ENCODE assay signal across 16 mouse cellular contexts in genomic region chr13:98306852-98307475, GRCm38 (mm10). TPM values are rescaled to one million over a fixed set of nuclear protein-coding genes. Genes with fewer than 3 reads are reported as not detected.
A peak's percentile ranks its signal among the peaks of the same experiment; 100 is the strongest.
DNase-seq lines count a peak whose midpoint lies in the region; ATAC-seq and TF ChIP-seq lines count a peak whose summit lies in the region.
"Had no signal": no experiment of that assay in that cellular context is flagged by ENCODE, and none has a peak within 500 bp of the region (broad histone marks: within the 10 kb centered on the region; RNA-seq: fewer than 3 reads in every experiment).

No protein-coding gene starts in this region.

- 46% methylated on average over 14 of the region's 14 CpGs for WGBS in hindbrain, embryonic 16.5 days
- 59% methylated on average over 14 of the region's 14 CpGs for WGBS in hindbrain, embryonic 10.5 days
- WGBS in midbrain, embryonic 12.5 days: 57% methylated on average over 14 of the region's 14 CpGs
- 42% methylated on average over 14 of the region's 14 CpGs for WGBS in midbrain, postnatal 0 days
- 56% methylated on average over 14 of the region's 14 CpGs for WGBS in midbrain, embryonic 15.5 days

- H3K4me2 ChIP-seq in hindbrain, embryonic 16.5 days (ENCODE audit: low read length): no peak overlapping the region
- H3K4me2 ChIP-seq in midbrain, embryonic 12.5 days (replicated peaks): no peak overlapping the region
- no peak overlapping the region for H3K4me2 ChIP-seq in midbrain, postnatal 0 days (ENCODE audit: low read depth, low read length, poor library complexity, severe bottlenecking)
- H3K4me2 ChIP-seq in midbrain, embryonic 15.5 days: no peak overlapping the region
- H3K4me2 ChIP-seq: heart, embryonic 15.5 days; limb, embryonic 13.5 days had no signal

- peaks cover 25% of the 10 kb centered on the region for H3K36me3 ChIP-seq in hindbrain, embryonic 16.5 days (ENCODE audit: control insufficient read depth, insufficient read depth, low read length)
- peaks cover 48% of the 10 kb centered on the region for H3K36me3 ChIP-seq in hindbrain, embryonic 10.5 days
- peaks cover 41% of the 10 kb centered on the region for H3K36me3 ChIP-seq in midbrain, embryonic 12.5 days
- H3K36me3 ChIP-seq in midbrain, postnatal 0 days (ENCODE audit: insufficient read depth, low read length): peaks cover 16% of the 10 kb centered on the region
- H3K36me3 ChIP-seq in midbrain, embryonic 15.5 days (replicated peaks): peaks cover 23% of the 10 kb centered on the region

- H3K9ac ChIP-seq in hindbrain, embryonic 16.5 days (ENCODE audit: low read depth, low read length): no peak overlapping the region
- no peak overlapping the region for H3K9ac ChIP-seq in midbrain, embryonic 12.5 days (replicated peaks)
- H3K9ac ChIP-seq in midbrain, postnatal 0 days (replicated peaks; ENCODE audit: low read length, poor library complexity, severe bottlenecking): no peak overlapping the region
- H3K9ac ChIP-seq in midbrain, embryonic 15.5 days: no peak overlapping the region
- H3K9ac ChIP-seq: heart, embryonic 15.5 days; limb, embryonic 13.5 days had no signal

- no peaks in the 10 kb centered on the region for H3K27me3 ChIP-seq in hindbrain, embryonic 16.5 days (replicated peaks; ENCODE audit: control insufficient read depth, insufficient read depth, low read length)
- no peaks in the 10 kb centered on the region for H3K27me3 ChIP-seq in hindbrain, embryonic 10.5 days (ENCODE audit: insufficient read depth, poor library complexity, severe bottlenecking)
- no peaks in the 10 kb centered on the region for H3K27me3 ChIP-seq in midbrain, embryonic 12.5 days
- H3K27me3 ChIP-seq in midbrain, postnatal 0 days (ENCODE audit: insufficient read depth, low read length): no peaks in the 10 kb centered on the region
- no peaks in the 10 kb centered on the region for H3K27me3 ChIP-seq in midbrain, embryonic 15.5 days (replicated peaks)
- H3K27me3 ChIP-seq: heart, embryonic 15.5 days; limb, embryonic 13.5 days had no signal

- H3K27ac ChIP-seq in hindbrain, embryonic 16.5 days (ENCODE audit: low read depth, low read length): peak overlapping the region; percentile 13; the same call in 1 of the 2 replicates
- no peak overlapping the region for H3K27ac ChIP-seq in hindbrain, embryonic 10.5 days
- peak overlapping the region; percentile 35 for H3K27ac ChIP-seq in midbrain, embryonic 12.5 days (replicated peaks)
- H3K27ac ChIP-seq in midbrain, postnatal 0 days (ENCODE audit: low read depth, low read length): no peak overlapping the region
- H3K27ac ChIP-seq in midbrain, embryonic 15.5 days: 0 out of 2 replicates have a peak overlapping the region, but pooled peaks have one; percentile 14
- H3K27ac ChIP-seq: heart, embryonic 15.5 days; limb, embryonic 13.5 days; macrophage had no signal

- no peaks in the 10 kb centered on the region for H3K9me3 ChIP-seq in hindbrain, embryonic 16.5 days (ENCODE audit: control insufficient read depth, low read length)
- H3K9me3 ChIP-seq in hindbrain, embryonic 10.5 days: no peaks in the 10 kb centered on the region
- no peaks in the 10 kb centered on the region for H3K9me3 ChIP-seq in midbrain, embryonic 12.5 days
- no peaks in the 10 kb centered on the region for H3K9me3 ChIP-seq in midbrain, postnatal 0 days (ENCODE audit: low read length)
- H3K9me3 ChIP-seq in midbrain, embryonic 15.5 days: no peaks in the 10 kb centered on the region
- H3K9me3 ChIP-seq: heart, embryonic 15.5 days; limb, embryonic 13.5 days had no signal

- DNase-seq in embryo, embryonic 10 days (ENCODE audit: low spot score): peak; percentile 19
- no peak for DNase-seq in embryo, embryonic 9.5 days (ENCODE audit: extremely low spot score)
- no peak for DNase-seq in hindbrain, embryonic 10.5 days (ENCODE audit: low spot score)
- no peak for DNase-seq in midbrain, postnatal 0 days (ENCODE audit: low spot score)
- DNase-seq in kidney, postnatal 36 days: no peak
- DNase-seq: right cerebral cortex, postnatal 14 days had no signal

- no peaks in the 10 kb centered on the region for H3K4me1 ChIP-seq in hindbrain, embryonic 16.5 days (ENCODE audit: control insufficient read depth, insufficient read depth, low read depth, low read length)
- no peaks in the 10 kb centered on the region for H3K4me1 ChIP-seq in hindbrain, embryonic 10.5 days (replicated peaks)
- peaks cover 9% of the 10 kb centered on the region; the same call in 1 of the 2 replicates for H3K4me1 ChIP-seq in midbrain, embryonic 12.5 days
- no peaks in the 10 kb centered on the region for H3K4me1 ChIP-seq in midbrain, postnatal 0 days (ENCODE audit: insufficient read depth, low read length)
- H3K4me1 ChIP-seq in midbrain, embryonic 15.5 days: peaks cover 4% of the 10 kb centered on the region; the same call in 1 of the 2 replicates

- H3K4me3 ChIP-seq in hindbrain, embryonic 16.5 days (ENCODE audit: low read length): no peak overlapping the region
- no peak overlapping the region for H3K4me3 ChIP-seq in hindbrain, embryonic 10.5 days
- H3K4me3 ChIP-seq in midbrain, embryonic 12.5 days: no peak overlapping the region
- no peak overlapping the region for H3K4me3 ChIP-seq in midbrain, postnatal 0 days (ENCODE audit: low read depth, low read length)
- no peak overlapping the region for H3K4me3 ChIP-seq in midbrain, embryonic 15.5 days
- H3K4me3 ChIP-seq: heart, embryonic 15.5 days; limb, embryonic 13.5 days had no signal

- TF ChIP-seq CTCF in midbrain, postnatal 0 days (IDR thresholded peaks at IDR 0.05): no peak

- no peak for ATAC-seq in hindbrain, embryonic 16.5 days
- no peak for ATAC-seq in midbrain, embryonic 12.5 days (ENCODE audit: low FRiP score, low read depth)
- no peak for ATAC-seq in midbrain, postnatal 0 days (ENCODE audit: low FRiP score)
- ATAC-seq in midbrain, embryonic 15.5 days (replicated peaks): peak; percentile 29; the same call in 1 of the 2 replicates
- ATAC-seq: intestine, postnatal 0 days had no signal

RNA-seq across cellular contexts. Expression of gene Btf3, which starts 9.8 kb away (rescaled TPM):
- 428 and 449 TPM in 2 replicates for polyA plus RNA-seq in hindbrain, embryonic 16.5 days (2015; fragmentation: Nextera tagmentation; extraction: Ambion mirVana)
- 664 and 711 TPM in 2 replicates for polyA plus RNA-seq in hindbrain, embryonic 10.5 days (2016; fragmentation: Nextera tagmentation; extraction: Ambion mirVana)
- 628 and 633 TPM in 2 replicates for polyA plus RNA-seq in midbrain, embryonic 12.5 days (2016; fragmentation: Nextera tagmentation; extraction: Ambion mirVana)
- total RNA-seq in midbrain, postnatal 0 days (2014; rRNA removed): 269 and 303 TPM in 2 replicates
- polyA plus RNA-seq in midbrain, postnatal 0 days (2015; fragmentation: Nextera tagmentation; extraction: Ambion mirVana): 441 and 472 TPM in 2 replicates
- polyA plus RNA-seq in midbrain, embryonic 15.5 days (2015; fragmentation: Nextera tagmentation; extraction: Ambion mirVana): 426 and 445 TPM in 2 replicates

RNA-seq across cellular contexts. Expression of gene Gm21976, which starts 27.3 kb away (rescaled TPM):
- 0.32 TPM in 1 of 2 replicates, not detected in the other for polyA plus RNA-seq in hindbrain, embryonic 16.5 days (2015; fragmentation: Nextera tagmentation; extraction: Ambion mirVana)
- not detected in 2 replicates for polyA plus RNA-seq in hindbrain, embryonic 10.5 days (2016; fragmentation: Nextera tagmentation; extraction: Ambion mirVana)
- polyA plus RNA-seq in midbrain, embryonic 12.5 days (2016; fragmentation: Nextera tagmentation; extraction: Ambion mirVana): not detected in 2 replicates
- 3.0 TPM in 1 of 2 replicates, not detected in the other for total RNA-seq in midbrain, postnatal 0 days (2014; rRNA removed)
- not detected in 2 replicates for polyA plus RNA-seq in midbrain, postnatal 0 days (2015; fragmentation: Nextera tagmentation; extraction: Ambion mirVana)
- not detected in 2 replicates for polyA plus RNA-seq in midbrain, embryonic 15.5 days (2015; fragmentation: Nextera tagmentation; extraction: Ambion mirVana)
- total RNA-seq: common myeloid progenitor, adult 5-6 weeks; layer of hippocampus, adult 18-20 months had no signal
- polyA plus RNA-seq: frontal cortex, adult 2 months; heart, embryonic 15.5 days; intestine, postnatal 0 days; limb, embryonic 13.5 days; macrophage had no signal

RNA-seq across cellular contexts. Expression of gene Ankra2, which starts 44.1 kb away (rescaled TPM):
- 62.8 and 63.9 TPM in 2 replicates for polyA plus RNA-seq in hindbrain, embryonic 16.5 days (2015; fragmentation: Nextera tagmentation; extraction: Ambion mirVana)
- polyA plus RNA-seq in hindbrain, embryonic 10.5 days (2016; fragmentation: Nextera tagmentation; extraction: Ambion mirVana): 17.6 and 22.4 TPM in 2 replicates
- polyA plus RNA-seq in midbrain, embryonic 12.5 days (2016; fragmentation: Nextera tagmentation; extraction: Ambion mirVana): 36.6 and 38.9 TPM in 2 replicates
- total RNA-seq in midbrain, postnatal 0 days (2014; rRNA removed): 81.8 and 102 TPM in 2 replicates
- 102 and 109 TPM in 2 replicates for polyA plus RNA-seq in midbrain, postnatal 0 days (2015; fragmentation: Nextera tagmentation; extraction: Ambion mirVana)
- 73.8 and 79.0 TPM in 2 replicates for polyA plus RNA-seq in midbrain, embryonic 15.5 days (2015; fragmentation: Nextera tagmentation; extraction: Ambion mirVana)

RNA-seq across cellular contexts. Expression of gene Utp15, which starts 44.1 kb away (rescaled TPM):
- polyA plus RNA-seq in hindbrain, embryonic 16.5 days (2015; fragmentation: Nextera tagmentation; extraction: Ambion mirVana): 27.0 and 32.2 TPM in 2 replicates
- polyA plus RNA-seq in hindbrain, embryonic 10.5 days (2016; fragmentation: Nextera tagmentation; extraction: Ambion mirVana): 36.8 and 44.8 TPM in 2 replicates
- 38.8 and 39.9 TPM in 2 replicates for polyA plus RNA-seq in midbrain, embryonic 12.5 days (2016; fragmentation: Nextera tagmentation; extraction: Ambion mirVana)
- total RNA-seq in midbrain, postnatal 0 days (2014; rRNA removed): 24.7 and 35.2 TPM in 2 replicates
- 24.1 and 26.0 TPM in 2 replicates for polyA plus RNA-seq in midbrain, postnatal 0 days (2015; fragmentation: Nextera tagmentation; extraction: Ambion mirVana)
- 32.3 and 34.1 TPM in 2 replicates for polyA plus RNA-seq in midbrain, embryonic 15.5 days (2015; fragmentation: Nextera tagmentation; extraction: Ambion mirVana)

RNA-seq across cellular contexts. Expression of gene Foxd1, which starts 47.1 kb away (rescaled TPM):
- polyA plus RNA-seq in hindbrain, embryonic 16.5 days (2015; fragmentation: Nextera tagmentation; extraction: Ambion mirVana): 0.43 and 0.75 TPM in 2 replicates
- 3.9 TPM in 2 replicates for polyA plus RNA-seq in hindbrain, embryonic 10.5 days (2016; fragmentation: Nextera tagmentation; extraction: Ambion mirVana)
- 5.2 and 6.0 TPM in 2 replicates for polyA plus RNA-seq in midbrain, embryonic 12.5 days (2016; fragmentation: Nextera tagmentation; extraction: Ambion mirVana)
- total RNA-seq in midbrain, postnatal 0 days (2014; rRNA removed): 2.4 and 2.5 TPM in 2 replicates
- 0.59 and 0.74 TPM in 2 replicates for polyA plus RNA-seq in midbrain, postnatal 0 days (2015; fragmentation: Nextera tagmentation; extraction: Ambion mirVana)
- 0.89 and 1.0 TPM in 2 replicates for polyA plus RNA-seq in midbrain, embryonic 15.5 days (2015; fragmentation: Nextera tagmentation; extraction: Ambion mirVana)
- total RNA-seq: common myeloid progenitor, adult 5-6 weeks had no signal
- polyA plus RNA-seq: heart, embryonic 15.5 days; intestine, postnatal 0 days; macrophage had no signal

Comparison
In these comparisons a context has a peak if more than half of its experiments do, and no peak if none do; other contexts are left out.
1. H3K27ac ChIP-seq: peak in hindbrain, embryonic 16.5 days (single experiment), midbrain, embryonic 12.5 days (single experiment) and midbrain, embryonic 15.5 days (single experiment); none in hindbrain, embryonic 10.5 days (single experiment) and midbrain, postnatal 0 days (single experiment).